Mouse (Mus musculus) adrenal gland, adult 8-10 months (tissue): ENCODE measurements around the gene Cpm. TPM values are rescaled to one million over a fixed set of nuclear protein-coding genes. Genes with fewer than 3 reads are reported as not detected.
"Not testable (repeated sequence)": the region's sequence is repeated elsewhere in the genome, so short reads cannot be mapped to it uniquely, and the experiment has no call there.

Source experiments
- DNase-seq: peaks from one replicate; pipeline ENCODE4 v3.0.0; 2022
- total RNA-seq, 4 experiments: library from RNA; stranded (reverse); gene quantifications; 2 replicates each; pipeline ENCODE4 v1.2.4; 2022

Gene Cpm
- total RNA-seq, 4 experiments from 2014 or later: 19.9 to 44.3 (median 31.5) TPM

DNA sequence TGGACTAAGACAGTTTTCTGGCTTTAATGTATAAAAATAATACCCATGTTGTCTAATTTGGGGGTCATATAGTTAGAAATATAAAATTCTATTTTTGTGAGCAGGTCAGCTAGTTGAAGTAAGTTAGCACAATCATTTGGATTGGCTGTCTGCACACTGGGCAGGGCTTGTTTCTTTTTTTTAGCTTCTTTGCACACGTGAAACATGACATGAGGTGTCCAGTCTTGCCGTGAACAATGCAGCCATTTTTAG, 60.7 kb downstream of the Cpm start:
- no peak for DNase-seq

DNA sequence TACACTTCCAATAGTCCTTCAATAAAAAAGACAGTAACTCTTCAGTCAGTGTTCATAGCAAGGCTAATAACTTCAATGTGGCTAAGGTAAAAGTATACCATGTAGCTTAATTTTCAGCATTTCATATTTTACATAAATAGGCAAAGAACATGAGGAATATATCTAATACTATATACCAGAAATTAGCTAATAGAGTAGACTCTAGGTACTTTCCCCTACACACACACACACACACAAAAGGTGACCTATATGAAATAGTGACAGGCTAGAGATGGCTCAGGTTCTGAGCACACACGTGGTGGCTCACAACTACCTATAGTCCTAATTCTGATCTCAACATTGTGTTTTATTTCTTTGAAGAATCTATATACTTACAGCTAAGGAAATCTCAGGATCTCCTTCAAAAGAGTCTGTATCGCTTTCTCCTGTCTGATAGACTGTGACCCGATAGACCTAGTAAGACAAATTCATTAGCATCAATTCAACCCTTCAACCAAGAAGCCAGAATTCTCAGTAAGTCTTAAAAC, 61.5 kb downstream of the Cpm start:
- no peak for DNase-seq

DNA sequence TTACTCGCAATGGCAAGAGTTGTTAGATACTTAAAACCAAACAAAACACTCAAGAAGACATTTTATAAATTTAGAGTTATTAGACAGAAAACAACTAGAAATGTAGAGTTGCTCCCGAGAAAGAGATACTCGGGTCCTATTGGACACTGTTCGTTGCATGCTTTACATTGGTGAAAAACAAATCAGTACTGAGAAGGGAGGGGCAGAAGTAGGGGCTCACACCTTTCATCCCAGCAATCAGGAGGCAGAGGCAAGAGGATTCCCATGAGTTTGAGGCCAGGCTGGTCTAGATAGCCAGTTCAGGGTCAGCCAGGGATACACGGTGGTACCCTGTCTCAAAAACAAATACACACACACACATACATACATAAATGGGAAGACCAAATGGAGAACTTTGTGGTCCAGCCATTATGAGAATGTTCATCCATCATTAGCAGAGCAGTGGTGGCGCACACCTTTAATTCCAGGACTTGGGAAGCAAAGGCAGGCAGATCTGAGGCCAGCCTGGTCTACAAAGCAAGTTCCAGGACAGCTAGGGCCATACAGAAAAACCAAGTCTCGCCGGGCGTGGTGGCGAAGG, 62.2 kb downstream of the Cpm start:
- DNase-seq: no peak

DNA sequence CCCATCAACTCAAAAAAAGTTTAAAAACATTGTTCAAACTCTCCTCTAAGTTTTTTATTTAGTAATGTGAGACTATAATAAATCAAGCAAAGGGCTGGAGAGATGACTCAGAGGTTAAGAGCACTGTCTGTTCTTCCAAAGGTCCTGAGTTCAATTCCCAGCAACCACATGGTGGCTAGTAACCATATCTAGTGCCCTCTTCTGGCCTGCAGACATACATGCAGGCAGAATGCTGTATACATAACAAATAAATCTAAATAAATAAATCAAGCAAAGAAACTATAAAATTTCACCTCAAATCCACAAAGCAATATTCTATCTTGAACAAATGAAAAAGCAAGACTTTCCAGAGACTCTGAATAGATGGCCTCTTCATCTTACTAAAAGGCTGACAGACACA, 62.9 kb downstream of the Cpm start:
- DNase-seq: no peak

DNA sequence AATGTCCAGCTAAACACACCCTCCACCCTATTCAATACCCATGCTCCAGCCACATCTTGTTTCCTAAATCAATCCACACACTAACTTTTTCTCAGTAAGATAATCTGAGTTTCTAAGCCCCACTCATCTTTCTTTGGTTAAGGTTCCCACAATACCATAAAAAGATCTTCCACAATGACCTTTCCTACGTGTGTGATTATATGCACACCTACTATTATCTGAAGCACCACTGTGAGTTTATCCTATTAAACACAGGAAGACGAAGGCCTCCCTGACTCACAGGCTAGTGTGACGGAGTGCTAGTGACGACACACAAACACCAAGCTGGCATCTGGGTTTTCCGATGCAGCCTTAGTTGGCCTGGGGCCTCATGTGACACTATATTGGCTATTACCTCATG, 63.7 kb downstream of the Cpm start:
- no peak for DNase-seq

DNA sequence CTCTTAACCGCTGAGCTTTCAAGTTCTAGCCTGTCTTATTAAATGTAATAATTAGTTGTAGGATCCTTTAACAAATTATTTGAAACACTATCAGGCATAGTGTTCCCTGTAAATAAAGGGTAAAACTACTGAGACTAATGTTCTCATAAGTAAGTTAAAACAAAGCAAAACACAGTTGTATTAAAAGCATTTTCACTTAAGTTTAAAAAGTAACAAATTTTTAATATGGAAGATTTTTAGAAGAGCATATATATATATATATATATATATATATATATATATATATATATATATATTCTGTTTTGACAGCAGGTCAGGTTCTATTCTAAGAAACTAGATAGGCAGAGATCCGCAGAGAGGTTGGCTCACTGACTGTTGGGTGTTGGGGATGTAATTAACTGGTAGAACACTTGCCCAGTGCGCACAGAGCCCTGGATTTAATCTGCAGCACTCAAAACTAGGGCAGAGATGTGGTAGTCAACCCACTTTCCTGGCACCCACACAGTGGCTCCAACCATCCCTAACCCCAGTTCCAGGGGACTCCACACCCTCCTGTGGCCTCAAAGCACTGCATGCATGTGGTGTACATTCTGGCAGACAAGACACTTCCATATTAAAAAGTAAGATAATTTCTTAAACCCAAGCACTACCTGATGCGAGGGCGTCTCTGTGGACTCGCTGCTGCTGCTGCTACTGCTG, 65.1 kb downstream of the Cpm start:
- DNase-seq: no peak

DNA sequence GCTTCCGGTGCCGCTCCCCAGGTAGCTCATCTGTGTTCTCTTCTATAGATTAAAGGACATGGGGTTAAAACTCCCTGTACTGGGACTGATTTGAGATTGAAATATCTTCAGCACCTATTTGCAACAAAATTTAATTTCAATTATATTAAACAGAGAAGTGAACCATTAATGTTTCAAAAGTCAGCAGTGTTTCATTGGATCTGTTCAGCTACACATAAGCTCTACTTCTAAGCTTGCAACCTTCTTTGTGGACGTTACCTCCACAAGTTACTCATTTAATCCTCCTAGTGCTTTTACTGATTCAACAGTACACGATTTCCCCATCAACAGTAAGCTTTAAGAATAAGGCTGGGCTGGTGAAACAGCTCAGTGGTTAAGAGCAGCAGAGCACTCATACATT, 65.7 kb downstream of the Cpm start:
- DNase-seq: no peak

DNA sequence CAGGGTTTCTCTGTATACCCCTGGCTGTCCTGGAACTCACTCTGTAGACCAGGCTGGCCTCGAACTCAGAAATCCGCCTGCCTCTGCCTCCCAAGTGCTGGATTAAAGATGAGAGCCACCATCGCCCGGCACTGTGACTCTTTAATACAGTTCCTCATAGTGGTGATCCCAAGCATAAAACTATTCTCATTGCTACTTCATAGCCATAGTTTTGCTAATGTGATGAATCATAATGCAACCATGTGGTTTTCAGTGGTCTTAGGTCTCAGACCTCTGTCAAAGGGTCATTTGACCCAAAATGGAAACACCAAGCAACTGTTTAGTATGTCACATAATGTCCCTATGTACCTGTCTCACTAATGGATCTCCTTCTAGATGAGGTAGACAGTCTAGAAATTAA, 66.3 kb downstream of the Cpm start:
- DNase-seq: no peak

DNA sequence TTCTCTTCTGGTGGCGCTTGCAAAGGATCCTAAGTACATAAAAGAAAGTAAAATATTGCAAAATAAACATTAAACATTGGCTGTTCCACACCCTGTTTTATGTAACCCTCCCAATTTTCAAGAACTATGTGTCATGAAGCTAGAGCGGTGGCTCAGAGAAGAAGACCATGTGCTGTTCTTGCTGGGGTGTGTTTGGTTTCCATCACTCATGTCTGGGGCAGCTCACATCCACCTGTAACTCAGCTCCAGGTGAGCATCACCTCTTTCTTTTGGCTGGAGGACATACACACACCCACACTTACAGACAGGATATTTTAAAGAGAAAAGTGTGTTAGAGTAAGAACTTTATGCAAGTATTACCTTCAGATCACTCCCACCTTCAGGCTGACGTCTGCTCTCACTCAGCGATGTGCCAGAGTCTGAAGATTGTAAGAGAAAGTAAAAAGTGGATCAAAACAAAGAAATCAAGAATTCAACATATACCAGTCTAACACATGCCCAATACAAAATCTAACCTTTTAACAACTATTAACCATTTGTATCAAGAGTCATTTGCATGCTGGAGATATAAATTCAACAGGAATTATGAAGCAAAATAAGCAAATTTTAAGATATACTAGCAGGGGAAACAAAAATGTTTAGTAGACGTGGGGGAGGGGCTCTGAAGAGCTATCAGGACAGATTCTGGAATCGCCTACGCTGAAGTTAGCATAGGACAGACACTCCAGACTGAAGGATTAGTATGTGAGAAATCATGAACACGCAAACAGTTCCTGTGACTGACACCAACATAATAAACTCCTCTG, 66.9 kb downstream of the Cpm start:
- DNase-seq: no peak

DNA sequence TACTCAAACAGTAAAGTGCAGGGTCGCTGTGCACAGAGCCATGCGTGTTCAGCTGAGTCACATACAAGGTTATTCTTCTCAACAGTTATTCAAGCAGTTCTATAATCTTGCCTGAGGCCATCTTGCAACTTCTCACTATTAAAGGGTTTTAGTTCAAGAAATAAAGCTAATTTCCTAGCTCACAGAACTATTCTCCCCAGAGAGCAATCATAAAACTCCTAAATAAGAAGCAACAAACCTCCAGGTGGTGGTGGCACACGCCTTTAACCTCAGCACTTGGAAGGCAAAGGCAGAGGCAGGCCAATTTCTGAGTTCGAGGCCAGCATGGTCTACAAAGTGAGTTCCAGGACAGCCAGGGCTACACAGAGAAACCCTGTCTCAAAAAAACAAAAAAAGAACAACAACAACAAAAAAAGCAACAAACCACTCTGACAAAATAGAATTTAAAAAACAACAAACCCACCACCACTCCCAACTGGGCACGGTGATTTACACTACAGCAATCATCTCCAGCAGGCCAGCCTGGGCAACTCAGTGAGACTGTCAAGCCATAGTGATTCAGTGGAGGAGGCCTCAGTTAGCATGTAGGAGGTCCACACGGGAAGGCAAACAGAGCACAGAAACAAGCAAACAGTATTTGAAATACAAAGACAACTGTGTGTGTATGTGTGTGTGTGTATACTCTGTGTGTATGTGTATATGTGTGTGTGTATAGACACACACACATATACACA, 67.7 kb downstream of the Cpm start:
- no peak for DNase-seq

DNA sequence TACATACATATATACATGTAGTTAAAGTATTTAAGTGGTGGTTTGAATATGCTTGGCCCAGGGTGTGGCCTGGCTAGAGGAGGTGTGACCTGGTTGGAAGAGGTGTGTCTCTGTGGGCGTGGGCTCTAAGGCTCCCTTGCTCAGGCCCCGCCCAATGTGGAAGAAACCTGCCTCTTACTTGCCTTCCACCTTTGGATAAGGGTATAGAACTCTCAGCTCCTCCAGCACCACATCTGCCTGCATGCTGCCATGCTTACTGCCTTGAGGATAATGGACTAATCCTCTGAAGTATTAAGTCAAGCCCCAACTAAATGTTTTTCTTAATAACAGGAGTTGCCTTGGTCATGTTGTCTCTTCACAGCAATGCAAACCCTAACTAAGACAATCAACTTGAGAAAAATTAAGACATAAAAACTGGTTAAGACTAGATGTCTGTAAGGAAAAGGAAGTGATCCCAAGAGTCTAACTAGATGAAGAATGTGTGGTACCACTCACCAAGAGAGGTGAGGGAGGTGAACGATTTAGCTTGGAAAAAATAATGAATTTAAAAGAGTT, 68.3 kb downstream of the Cpm start:
- no peak for DNase-seq

DNA sequence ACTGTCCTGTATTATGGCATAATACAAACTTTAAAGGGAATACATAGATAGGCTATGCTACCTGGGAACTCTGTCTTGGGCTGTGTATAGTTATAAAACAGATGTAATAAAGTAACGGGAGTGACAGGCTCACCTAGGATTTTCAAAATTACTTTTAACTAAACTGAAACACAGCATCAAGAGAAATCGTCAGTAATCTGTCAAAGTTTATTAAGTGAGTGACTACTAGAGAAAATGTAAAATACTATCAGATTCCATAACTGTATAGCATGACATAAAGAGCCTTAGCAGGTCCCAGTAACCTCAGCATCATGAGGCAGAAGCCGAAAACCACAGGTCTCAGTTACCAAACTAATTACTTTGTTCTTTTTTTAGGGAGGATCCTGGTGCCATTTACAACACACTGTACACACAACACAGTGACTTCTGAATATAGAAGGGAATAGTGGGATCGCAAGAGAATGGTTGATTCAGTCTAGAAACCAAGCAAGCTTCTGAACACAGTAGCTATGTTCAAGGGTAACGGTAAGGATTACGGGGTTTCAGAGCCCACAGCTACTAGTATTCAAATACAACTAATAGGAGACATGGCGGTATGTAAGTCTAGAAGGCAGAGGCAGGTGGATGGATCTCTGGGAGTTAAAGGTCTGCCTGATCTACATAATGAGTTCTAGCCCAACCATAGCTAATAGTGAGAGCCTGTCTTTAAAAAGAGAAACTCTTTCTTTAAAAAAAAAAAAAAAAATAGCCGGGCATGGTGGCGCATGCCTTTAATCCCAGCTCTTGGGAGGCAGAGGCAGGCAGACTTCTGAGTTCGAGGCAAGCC, 69.2 kb downstream of the Cpm start:
- DNase-seq: no peak

DNA sequence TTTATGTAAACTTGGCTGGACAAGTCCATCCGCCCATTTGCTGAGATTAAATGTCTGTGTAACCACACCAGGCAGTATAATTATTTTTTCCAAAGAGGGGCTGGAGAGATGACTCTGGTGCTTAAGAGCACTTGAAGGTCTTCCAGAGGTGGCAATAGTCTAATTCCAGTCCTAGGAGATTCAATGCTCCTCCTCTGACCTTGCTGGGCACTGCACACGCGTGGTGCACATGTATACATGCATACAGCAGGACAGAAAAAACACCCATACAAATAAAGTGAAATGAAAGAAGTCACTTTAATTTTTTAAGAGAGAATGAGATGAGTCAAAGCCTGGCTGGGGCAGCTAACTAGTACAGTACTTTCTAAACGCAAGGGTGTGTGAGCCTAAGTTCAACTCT, 70.6 kb downstream of the Cpm start:
- DNase-seq: no peak

DNA sequence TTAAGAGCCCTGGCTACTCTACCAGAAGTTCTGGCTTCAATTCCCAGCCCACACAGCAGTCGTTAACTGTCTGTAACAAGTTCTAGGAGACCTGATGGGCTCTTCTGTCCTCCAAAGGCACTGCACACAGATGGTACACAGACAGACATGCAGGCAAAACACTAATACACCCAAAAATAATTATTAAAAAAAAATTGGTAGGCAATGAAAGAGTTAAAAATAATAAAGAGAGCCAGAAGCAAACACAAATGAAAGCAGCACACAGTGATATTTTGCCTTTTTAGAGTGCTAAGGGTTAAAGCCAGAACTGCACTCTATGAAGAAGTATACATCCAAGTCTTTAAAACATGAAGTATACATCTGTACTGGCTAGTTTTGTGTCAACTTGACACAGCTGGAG, 71.2 kb downstream of the Cpm start:
- DNase-seq: no peak

DNA sequence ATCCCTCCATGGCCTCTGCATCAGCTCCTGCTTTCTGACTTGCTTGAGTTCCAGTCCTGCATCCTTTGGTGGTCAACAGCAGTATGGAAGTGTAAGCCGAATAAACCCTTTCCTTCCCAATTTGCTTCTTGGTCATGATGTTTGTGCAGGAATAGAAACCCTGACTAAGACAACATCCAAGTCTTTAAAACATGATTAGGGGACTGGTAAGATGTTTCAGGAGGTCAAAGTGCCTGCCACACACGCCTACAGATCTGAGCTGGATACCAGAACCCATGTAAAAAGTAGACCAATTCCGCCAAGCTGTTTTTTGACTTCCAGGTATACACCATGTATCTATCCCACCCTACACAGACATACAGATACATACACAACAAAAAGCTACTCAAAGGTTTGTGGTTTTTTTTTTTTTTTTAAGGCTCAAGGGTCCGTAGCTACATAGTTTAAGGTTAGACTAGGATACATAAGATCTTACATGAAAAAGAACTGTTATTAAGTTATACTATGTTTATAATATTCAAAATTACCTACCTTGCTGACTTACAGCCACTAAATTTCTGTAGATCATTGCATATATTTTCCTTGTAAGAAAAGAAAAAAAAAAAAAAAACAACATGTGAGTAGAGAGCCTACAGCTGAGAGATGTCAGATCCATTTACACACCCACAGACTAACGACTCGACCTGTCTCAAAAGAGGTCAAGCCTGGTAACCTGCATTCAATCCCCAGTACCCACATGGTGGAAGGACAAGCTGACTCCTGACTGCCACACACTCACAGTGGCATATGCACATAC, 71.9 kb downstream of the Cpm start:
- DNase-seq: no peak

DNA sequence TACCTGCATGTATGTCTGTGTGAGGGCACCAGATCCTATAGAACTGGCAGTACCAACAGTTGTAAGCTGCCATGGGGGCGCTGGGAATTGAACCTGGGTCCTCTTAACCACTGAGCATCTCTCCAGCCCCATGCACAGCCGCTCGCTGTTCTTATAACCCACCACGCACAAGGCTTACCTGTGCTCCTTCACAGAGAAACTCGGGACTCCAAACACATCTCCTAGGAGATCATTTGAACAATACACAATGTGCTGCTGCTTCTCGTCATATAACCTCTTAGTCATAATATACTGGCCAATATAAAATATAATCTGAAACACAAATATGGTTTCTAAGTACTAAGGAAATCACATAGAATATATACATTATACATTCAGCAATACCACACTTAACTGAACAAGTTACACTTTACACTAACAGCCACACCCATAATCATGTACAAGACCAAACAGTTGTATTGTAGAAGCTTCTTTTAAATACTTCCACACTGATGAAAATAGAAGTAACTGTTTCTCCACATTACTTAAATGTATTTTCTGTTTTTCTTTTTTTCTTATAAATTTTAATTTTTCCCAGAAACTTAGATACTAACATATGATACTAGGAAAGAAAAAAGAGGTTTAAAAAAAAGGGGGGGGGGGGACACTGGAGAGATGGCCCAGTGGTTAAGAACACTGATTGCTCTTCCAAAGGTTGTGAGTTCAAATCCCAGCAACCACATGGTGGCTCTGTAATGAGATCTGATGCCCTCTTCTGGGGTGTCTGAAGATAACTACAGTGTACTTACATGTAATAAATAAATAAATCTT, 72.9 kb downstream of the Cpm start:
- DNase-seq: no peak

DNA sequence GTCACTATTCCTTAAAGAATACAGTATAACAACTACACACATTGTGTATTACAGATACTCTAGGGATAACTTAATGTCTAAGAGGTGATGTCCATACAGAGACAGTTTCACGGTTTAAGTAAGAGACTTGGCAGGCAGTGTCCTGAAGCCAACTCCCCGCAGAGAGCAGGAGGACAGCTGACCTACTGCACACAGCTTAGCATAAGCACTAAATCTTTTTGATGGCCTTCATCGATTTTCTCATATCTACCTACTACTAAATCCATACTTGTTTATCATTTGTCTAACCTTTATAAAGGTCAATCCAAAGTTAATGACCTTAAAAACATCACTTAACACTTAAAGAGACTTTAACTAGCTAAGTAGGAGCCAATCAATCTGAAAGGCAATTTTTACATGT, 74.2 kb downstream of the Cpm start:
- no peak for DNase-seq

DNA sequence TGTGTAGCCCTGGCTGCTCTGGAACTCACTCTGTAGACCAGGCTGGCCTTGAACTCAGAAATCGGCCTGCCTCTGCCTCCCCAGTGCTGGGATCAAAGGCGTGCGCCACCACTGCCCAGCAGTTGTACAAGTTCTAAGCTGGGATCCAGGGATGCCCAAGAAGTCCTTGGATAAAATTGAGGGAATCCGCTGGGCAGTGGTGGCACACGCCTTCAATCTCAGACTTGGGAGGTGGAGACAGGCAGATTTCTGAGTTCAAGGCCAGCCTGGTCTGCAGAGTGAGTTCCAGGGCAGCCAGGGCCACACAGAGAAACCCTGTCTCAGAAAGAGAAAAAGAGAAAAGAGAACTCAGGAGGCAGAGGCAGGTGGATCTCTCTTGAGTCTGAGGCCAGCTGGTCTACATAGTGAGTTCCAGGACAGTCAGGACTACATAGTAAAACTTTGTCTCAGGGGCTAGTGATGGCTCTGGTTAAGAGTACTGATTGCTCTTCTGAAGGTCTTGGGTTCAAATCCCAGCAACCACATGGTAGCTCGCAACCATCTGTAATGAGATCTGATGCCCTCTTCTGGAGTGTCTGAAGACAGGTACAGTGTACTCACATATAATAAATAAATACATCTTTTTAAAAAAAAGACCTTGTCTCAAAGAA, 75.1 kb downstream of the Cpm start:
- DNase-seq: not testable (repeated sequence)

DNA sequence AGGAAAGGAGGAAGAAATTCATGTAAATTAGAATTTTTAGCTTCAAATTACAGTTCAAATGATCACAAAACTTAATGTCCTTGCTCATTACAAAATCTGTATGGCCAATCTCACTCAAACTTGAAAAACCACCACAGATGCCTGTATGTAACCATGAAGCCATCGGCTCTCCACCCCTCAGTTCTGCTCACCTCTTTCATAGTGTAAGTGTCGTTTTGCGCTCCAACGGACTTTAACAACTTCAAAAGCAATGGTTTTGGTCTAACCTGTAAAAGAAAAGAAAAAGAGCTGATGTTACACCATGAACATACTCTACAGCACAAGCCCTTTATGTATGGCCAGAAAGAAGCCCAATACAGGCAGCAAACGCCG, 75.7 kb downstream of the Cpm start:
- no peak for DNase-seq

DNA sequence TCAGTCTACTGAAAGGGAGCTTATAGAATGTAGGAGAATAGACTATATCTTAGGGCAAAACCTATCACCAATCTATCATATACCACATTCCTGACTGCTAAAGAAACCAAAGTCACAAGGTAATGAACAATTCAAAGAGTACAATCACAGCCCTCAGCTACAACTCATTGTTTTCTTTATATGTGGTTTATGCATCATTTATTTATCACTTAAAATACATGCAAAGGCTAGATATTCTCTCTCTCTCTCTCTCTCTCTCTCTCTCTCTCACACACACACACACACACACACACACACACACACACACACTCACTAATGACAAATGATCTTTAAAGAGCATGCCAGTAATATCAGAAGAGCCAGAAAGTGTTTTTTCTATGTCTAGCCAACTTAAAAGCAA, 76.5 kb downstream of the Cpm start:
- DNase-seq: no peak
